1 mouse cellular context compared by ENCODE assay signal in the genomic region with DNA sequence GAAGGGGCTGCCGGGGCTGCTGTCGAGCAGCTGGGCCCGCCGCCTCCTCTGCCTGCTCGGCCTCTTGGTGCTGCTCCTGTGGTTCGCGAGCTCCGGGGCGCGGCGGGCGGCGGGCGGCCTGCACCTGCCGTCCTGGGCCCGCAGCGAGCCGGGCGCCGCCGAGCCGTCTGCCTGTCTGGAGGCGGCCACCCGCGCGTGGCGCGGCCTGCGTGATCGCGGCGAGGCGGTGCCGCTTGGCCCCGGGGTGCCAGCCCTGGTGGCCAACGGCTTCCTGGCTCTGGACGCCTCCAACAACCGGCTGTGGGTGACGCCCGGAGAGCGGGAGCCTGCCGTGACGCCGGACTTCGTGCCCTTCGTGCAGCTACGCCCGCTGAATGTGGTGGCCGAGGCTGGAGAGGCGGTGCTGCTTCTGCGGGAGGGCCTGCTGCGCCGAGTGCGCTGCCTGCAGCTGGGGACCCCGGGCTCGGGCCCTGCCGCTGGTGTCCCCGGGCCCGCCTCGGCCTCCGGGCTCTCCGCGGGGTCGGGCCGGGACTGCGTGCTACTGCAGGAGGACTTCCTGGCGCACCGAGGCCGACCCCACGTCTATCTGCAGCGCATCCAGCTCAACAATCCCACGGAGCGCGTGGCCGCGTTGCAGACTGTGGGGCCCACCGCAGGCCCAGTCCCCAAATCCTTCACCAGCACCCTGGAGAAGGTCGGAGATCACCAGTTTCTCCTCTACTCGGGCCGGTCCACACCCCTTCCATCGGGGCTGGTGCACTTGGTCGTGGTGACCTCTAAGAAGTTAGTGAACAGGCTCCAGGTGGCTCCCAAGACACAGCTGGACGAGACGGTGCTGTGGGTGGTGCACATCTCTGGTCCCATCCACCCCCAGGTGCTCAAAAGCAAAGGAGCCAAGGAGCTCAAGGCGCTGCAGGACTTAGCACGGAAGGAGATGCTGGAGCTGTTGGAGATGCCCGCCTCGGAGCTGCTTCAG.
TF ChIP-seq lines count a peak whose summit lies in the region.

No protein-coding gene starts in this region.

TF ChIP-seq in MEL, 35 proteins besides CTCF, POLR2A, EP300 and RAD21:
- TF ChIP-seq MAFK (IDR thresholded peaks at IDR 0.05; ENCODE audit: borderline replicate concordance, low read depth, low read length) (no peak), ZMIZ1 (IDR thresholded peaks at IDR 0.05; ENCODE audit: low read depth, low read length) (no peak), SIN3A (IDR thresholded peaks at IDR 0.05; ENCODE audit: low read length) (peak; percentile 1; the same call in 1 of the 2 replicates), MYB (IDR thresholded peaks at IDR 0.05; ENCODE audit: low read depth, low read length) (no peak), NELFE (IDR thresholded peaks at IDR 0.05; ENCODE audit: low read depth, low read length) (no peak), MXI1 (IDR thresholded peaks at IDR 0.05; ENCODE audit: low read depth, low read length) (no peak; the same call in 1 of the 2 replicates)
